Mouse (Mus musculus) heart, adult 2 months (tissue): Measurements from ENCODE around the gene Mrpl4.

Experiments
- CTCF ChIP-seq: fragments of 200-600 bp; IDR thresholded peaks from 2 replicates; pipeline ENCODE4 v1.8.1; 2022; ENCODE audit warnings: antibody characterized with exemption, mild to moderate bottlenecking, moderate library complexity
- POLR2A ChIP-seq: fragments of 200-500 bp; IDR thresholded peaks from 2 replicates; pipeline ENCODE4 v1.6.1; 2011; ENCODE audit warnings: mild to moderate bottlenecking, low read depth, low read length, control low read depth; ENCODE audit not compliant: insufficient read depth

- TF ChIP-seq CTCF (no peak), POLR2A (no peak)
Observed at GRCm38 (mm10) chr9:20987953-20988352, 14.6 kb upstream of the Mrpl4 start.
